Mouse (Mus musculus): ENCODE measurements at regions not wholly inside any gene's neighbourhood (a gene's known extent, or its start where the extent isn't known, plus 50 kb on each side); places are given as distances from the start of the nearest gene placed in this dataset.

GRCm38 (mm10) chr9:61470815-61471505, 98.8 kb downstream of the Tle3 start:
- H3K36me3 ChIP-seq (ENCODE audit: control insufficient read depth, insufficient read depth) = no peaks in the 10 kb centered on the region
- peaks cover 5% of the 10 kb centered on the region for H3K9me3 ChIP-seq (ENCODE audit: control insufficient read depth, low read length)
- ATAC-seq = no peak
- peaks cover 15% of the 10 kb centered on the region for H3K4me1 ChIP-seq (replicated peaks; ENCODE audit: control insufficient read depth, insufficient read depth, low read length)
- H3K27me3 ChIP-seq (replicated peaks; ENCODE audit: control insufficient read depth, insufficient read depth, low read length) = peaks cover 29% of the 10 kb centered on the region
- no peak overlapping the region for H3K27ac ChIP-seq (ENCODE audit: low read length)
- H3K4me2 ChIP-seq (ENCODE audit: low read length) = no peak overlapping the region
- no peak overlapping the region for H3K4me3 ChIP-seq (replicated peaks; ENCODE audit: low read length)
- H3K9ac ChIP-seq (replicated peaks; ENCODE audit: low read depth, low read length) = no peak overlapping the region
- 37% methylated on average over 6 of the region's 6 CpGs for WGBS

GRCm38 (mm10) chr9:61468897-61469509, 96.8 kb downstream of the Tle3 start:
- peak; percentile 80 for ATAC-seq
- peak overlapping the region; percentile 26; the same call in 1 of the 2 replicates for H3K4me2 ChIP-seq (ENCODE audit: low read length)

GRCm38 (mm10) chr9:61468368-61468848, 96.2 kb downstream of the Tle3 start:
- H3K4me2 ChIP-seq (ENCODE audit: low read length) = no peak overlapping the region

More at GRCm38 (mm10) chr9:61468897-61469509, 96.8 kb downstream of the Tle3 start:
- H3K9ac ChIP-seq (replicated peaks; ENCODE audit: low read depth, low read length) = no peak overlapping the region
- H3K9me3 ChIP-seq (ENCODE audit: control insufficient read depth, low read length) = peaks cover 13% of the 10 kb centered on the region
- 20% methylated on average over 11 of the region's 11 CpGs for WGBS
- peak overlapping the region; percentile 57 for H3K27ac ChIP-seq (ENCODE audit: low read length)
- H3K4me3 ChIP-seq (replicated peaks; ENCODE audit: low read length) = no peak overlapping the region
- H3K36me3 ChIP-seq (ENCODE audit: control insufficient read depth, insufficient read depth) = no peaks in the 10 kb centered on the region
- H3K4me1 ChIP-seq (replicated peaks; ENCODE audit: control insufficient read depth, insufficient read depth, low read length) = peaks cover 15% of the 10 kb centered on the region
- peaks cover 22% of the 10 kb centered on the region for H3K27me3 ChIP-seq (replicated peaks; ENCODE audit: control insufficient read depth, insufficient read depth, low read length)

More at GRCm38 (mm10) chr9:61468368-61468848, 96.2 kb downstream of the Tle3 start:
- Histone ChIP-seq H3K4me1 (replicated peaks; ENCODE audit: control insufficient read depth, insufficient read depth, low read length) (peaks cover 15% of the 10 kb centered on the region), H3K9me3 (ENCODE audit: control insufficient read depth, low read length) (peaks cover 13% of the 10 kb centered on the region), H3K4me3 (replicated peaks; ENCODE audit: low read length) (no peak overlapping the region), H3K9ac (replicated peaks; ENCODE audit: low read depth, low read length) (no peak overlapping the region), H3K27ac (ENCODE audit: low read length) (peak overlapping the region; percentile 76), H3K36me3 (ENCODE audit: control insufficient read depth, insufficient read depth) (no peaks in the 10 kb centered on the region), H3K27me3 (replicated peaks; ENCODE audit: control insufficient read depth, insufficient read depth, low read length) (peaks cover 23% of the 10 kb centered on the region)
- ATAC-seq = peak; percentile 97
- WGBS = 7% methylated on average over 6 of the region's 6 CpGs

All from forebrain, embryonic 16.5 days (tissue).